Mouse (Mus musculus): ENCODE measurements around the gene Tspan7.
A peak's percentile ranks its signal among the peaks of the same experiment; 100 is the strongest.

The Tspan7 gene

DNA sequence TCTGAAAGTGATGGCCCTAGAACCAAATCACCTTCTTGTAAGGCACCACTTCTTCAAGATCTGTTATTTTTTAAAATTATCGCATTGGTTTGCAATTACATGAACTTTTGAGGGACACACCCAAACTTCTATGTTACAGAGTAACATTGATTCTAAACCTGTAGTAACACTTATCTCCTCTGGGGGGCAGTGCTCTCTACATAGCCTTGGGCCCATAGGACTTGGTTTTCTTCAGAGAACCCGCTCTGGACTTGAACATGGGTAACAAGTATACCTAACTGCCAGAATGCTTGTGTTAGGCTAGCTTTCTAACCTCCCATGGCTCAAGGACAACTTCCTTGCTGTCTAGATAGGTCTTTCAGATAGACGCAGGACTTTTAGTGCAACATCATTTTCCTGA lies 64.8 kb downstream of the Tspan7 start:
- DNase-seq: no peak

GRCm38 (mm10) chrX:10556899-10557298 lies 71.9 kb downstream of the Tspan7 start:
- no peak for DNase-seq

- no peak for DNase-seq
Observed at GRCm38 (mm10) chrX:10557596-10557995, 72.6 kb downstream of the Tspan7 start.

- DNase-seq: no peak
Observed at GRCm38 (mm10) chrX:10558625-10559024, 73.7 kb downstream of the Tspan7 start.

- no peak for DNase-seq
Observed at GRCm38 (mm10) chrX:10565811-10566210, 80.9 kb downstream of the Tspan7 start.

GRCm38 (mm10) chrX:10574523-10574922 lies 89.6 kb downstream of the Tspan7 start:
- peak; percentile 50 for DNase-seq

GRCm38 (mm10) chrX:10575406-10575805 lies 90.4 kb downstream of the Tspan7 start:
- no peak for DNase-seq

GRCm38 (mm10) chrX:10576349-10576748 lies 91.4 kb downstream of the Tspan7 start:
- DNase-seq: no peak

DNA sequence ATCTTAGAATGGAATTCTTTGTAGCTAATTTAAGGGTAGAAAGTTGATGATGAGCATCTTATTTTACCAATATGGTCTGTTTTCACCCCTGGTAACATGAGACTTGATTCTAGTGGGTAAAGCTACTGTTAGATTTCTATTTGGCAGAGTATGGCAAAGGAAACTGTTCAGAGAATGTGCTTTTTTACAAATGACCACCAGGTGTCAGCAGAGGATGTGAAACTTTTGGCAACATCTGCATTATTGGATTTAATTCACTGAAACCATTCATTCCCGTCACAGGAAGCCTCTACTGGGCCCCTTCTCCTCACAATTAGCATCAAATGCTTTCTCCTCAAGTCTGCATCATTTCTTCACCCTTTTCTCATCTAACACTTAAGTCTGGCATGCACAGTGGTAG lies 92.4 kb downstream of the Tspan7 start:
- DNase-seq: no peak

DNA sequence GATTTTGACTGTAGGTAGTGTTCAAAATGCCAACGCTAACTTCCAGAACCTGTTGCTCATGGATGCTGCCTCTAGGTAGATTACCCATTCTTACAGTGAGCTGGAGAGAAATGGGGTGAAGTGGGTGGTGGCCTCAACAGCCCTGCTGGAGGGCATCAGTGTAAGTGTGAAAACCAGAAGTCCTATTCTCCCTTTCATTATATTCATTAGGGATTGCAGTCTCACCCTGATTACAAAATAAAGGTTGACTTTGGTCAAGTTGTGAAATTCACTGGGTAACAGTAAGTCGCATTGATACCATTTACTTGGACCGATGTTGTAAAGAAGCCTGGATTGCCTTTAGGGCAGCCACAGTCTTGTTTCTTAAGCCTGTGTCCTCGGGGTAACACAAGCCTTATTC lies 97.8 kb downstream of the Tspan7 start:
- DNase-seq: no peak

- DNase-seq: no peak
Observed at GRCm38 (mm10) chrX:10592244-10592643, 107.3 kb downstream of the Tspan7 start.

- DNase-seq: no peak
Observed at GRCm38 (mm10) chrX:10593561-10593960, 108.6 kb downstream of the Tspan7 start.

GRCm38 (mm10) chrX:10617119-10617518 lies 132.2 kb downstream of the Tspan7 start:
- DNase-seq: no peak

DNA sequence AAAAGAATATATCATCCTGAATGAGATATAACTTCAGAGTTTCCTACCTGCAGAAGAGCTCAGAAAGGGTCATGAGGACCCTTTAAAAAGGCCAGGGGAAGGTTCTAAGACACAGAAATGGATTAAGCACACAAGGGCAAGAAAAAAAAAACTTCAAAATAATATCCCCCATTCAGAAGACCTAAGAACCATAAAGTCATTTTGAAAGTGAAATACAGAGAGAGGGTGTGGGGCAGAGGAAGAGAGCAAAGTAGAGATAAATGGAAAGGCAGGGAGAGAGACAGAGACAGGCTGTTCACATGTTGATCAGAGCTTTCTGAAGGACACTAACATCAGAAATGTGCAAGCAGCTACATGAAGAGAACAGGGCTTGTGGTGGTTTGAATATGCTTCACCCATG lies 156.1 kb downstream of the Tspan7 start:
- no peak for DNase-seq

Measured in layer of hippocampus, adult 9-11 months (tissue).